29 mouse cellular contexts compared by ENCODE assay signal in the genomic region with DNA sequence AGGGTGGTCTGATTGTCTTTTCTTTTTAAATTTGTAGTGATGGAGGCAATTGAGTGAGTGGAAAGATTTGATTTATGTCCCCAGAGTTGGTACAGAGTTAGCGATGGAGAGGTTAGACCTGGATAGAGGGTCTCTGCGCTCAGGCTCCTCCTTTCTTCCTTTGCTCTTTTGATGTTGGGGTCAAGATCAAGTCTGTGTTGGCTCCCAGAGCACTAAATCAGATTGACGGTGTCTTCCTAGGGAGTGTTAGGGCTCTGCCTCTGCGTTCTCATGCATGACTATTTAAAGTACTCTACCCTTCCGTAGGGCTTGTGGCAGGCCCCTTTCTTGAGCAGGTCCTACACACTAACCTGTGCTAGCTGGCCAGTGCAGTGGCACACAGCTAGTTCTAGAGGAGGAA. TPM values are rescaled to one million over a fixed set of nuclear protein-coding genes. Genes with fewer than 3 reads are reported as not detected.
A peak's percentile ranks its signal among the peaks of the same experiment; 100 is the strongest.
DNase-seq lines count a peak whose midpoint lies in the region; ATAC-seq lines count a peak whose summit lies in the region.
"Had no signal": no experiment of that assay in that cellular context is flagged by ENCODE, and none has a peak within 500 bp of the region (broad histone marks: within the 10 kb centered on the region; RNA-seq: fewer than 3 reads in every experiment).

No protein-coding gene starts in this region.

- H3K4me3 ChIP-seq in kidney, embryonic 16.5 days (ENCODE audit: low read length): no peak overlapping the region
- H3K4me3 ChIP-seq: embryonic facial prominence, embryonic 10.5 days; embryonic facial prominence, embryonic 13.5 days; erythroblast, embryonic 14.5 days; forebrain, embryonic 12.5 days; forebrain, embryonic 15.5 days; heart, adult 2 months; heart, embryonic 10.5 days; heart, embryonic 13.5 days; hindbrain, embryonic 12.5 days; hindbrain, embryonic 15.5 days had no signal

- H3K9me3 ChIP-seq in kidney, embryonic 16.5 days (ENCODE audit: low read length): no peaks in the 10 kb centered on the region
- H3K9me3 ChIP-seq: embryonic facial prominence, embryonic 10.5 days; embryonic facial prominence, embryonic 13.5 days; forebrain, embryonic 12.5 days; forebrain, embryonic 15.5 days; G1E; heart, embryonic 10.5 days; heart, embryonic 13.5 days; hindbrain, embryonic 12.5 days; hindbrain, embryonic 15.5 days had no signal

- H3K36me3 ChIP-seq in kidney, embryonic 16.5 days (ENCODE audit: insufficient read depth, low read length): no peaks in the 10 kb centered on the region
- H3K36me3 ChIP-seq: embryonic facial prominence, embryonic 10.5 days; embryonic facial prominence, embryonic 13.5 days; forebrain, embryonic 12.5 days; forebrain, embryonic 15.5 days; heart, embryonic 10.5 days; heart, embryonic 13.5 days; hindbrain, embryonic 12.5 days; hindbrain, embryonic 15.5 days had no signal

- DNase-seq in heart, adult 11 months: peak; percentile 72
- DNase-seq in heart, postnatal 14 days: no peak
- DNase-seq in kidney, adult 9 months: peak; percentile 16
- DNase-seq in kidney, postnatal 36 days: no peak
- DNase-seq in kidney, postnatal 14 days: no peak
- DNase-seq in lung, adult 18-20 months: no peak
- DNase-seq: adrenal gland, adult 8-10 months; adrenal gland, postnatal 25 days; B cell, adult 2 months; cerebellum, adult 11-12 months; cerebellum, adult 8-10 months; cerebellum, postnatal 10 days; cerebellum, postnatal 36 days; embryo, embryonic 11 days; gastrocnemius, postnatal 25 days; heart, adult 2 months had no signal

- peaks cover 58% of the 10 kb centered on the region for H3K4me1 ChIP-seq in kidney, embryonic 16.5 days (ENCODE audit: insufficient read depth, low read length)
- H3K4me1 ChIP-seq: forebrain, embryonic 15.5 days; hindbrain, embryonic 12.5 days had no signal

- no peak overlapping the region for H3K9ac ChIP-seq in kidney, embryonic 16.5 days (replicated peaks; ENCODE audit: low read length)
- H3K9ac ChIP-seq: embryonic facial prominence, embryonic 13.5 days; forebrain, embryonic 12.5 days; forebrain, embryonic 15.5 days; heart, embryonic 13.5 days; hindbrain, embryonic 12.5 days; hindbrain, embryonic 15.5 days had no signal

- intact Hi-C loops in heart, postnatal 14 days (cut with DNase I): no loop called here

- H3K27me3 ChIP-seq in kidney, embryonic 16.5 days (ENCODE audit: insufficient read depth, low read length): no peaks in the 10 kb centered on the region
- H3K27me3 ChIP-seq: CH12.LX; embryonic facial prominence, embryonic 13.5 days; forebrain, embryonic 12.5 days; forebrain, embryonic 15.5 days; heart, embryonic 13.5 days; hindbrain, embryonic 12.5 days; hindbrain, embryonic 15.5 days; Patski had no signal

- H3K27ac ChIP-seq in kidney, embryonic 16.5 days (ENCODE audit: low read length): no peak overlapping the region
- H3K27ac ChIP-seq: embryonic facial prominence, embryonic 10.5 days; embryonic facial prominence, embryonic 13.5 days; forebrain, embryonic 12.5 days; forebrain, embryonic 15.5 days; heart, adult 2 months; heart, embryonic 10.5 days; heart, embryonic 13.5 days; hindbrain, embryonic 12.5 days; hindbrain, embryonic 15.5 days had no signal

- no peak overlapping the region for H3K4me2 ChIP-seq in kidney, embryonic 16.5 days (replicated peaks; ENCODE audit: low read depth, low read length)
- H3K4me2 ChIP-seq: embryonic facial prominence, embryonic 13.5 days; forebrain, embryonic 12.5 days; forebrain, embryonic 15.5 days; heart, embryonic 13.5 days; hindbrain, embryonic 12.5 days; hindbrain, embryonic 15.5 days had no signal

- 16% methylated on average over 5 of the region's 5 CpGs for WGBS in kidney, embryonic 16.5 days

- peak; percentile 73; the same call in 1 of the 2 replicates for ATAC-seq in kidney, embryonic 16.5 days (ENCODE audit: low FRiP score, low TSS enrichment)
- ATAC-seq: forebrain, embryonic 15.5 days; Patski had no signal

RNA-seq across cellular contexts. Expression of a gene that starts 28.9 kb away (rescaled TPM):
- total RNA-seq in heart, postnatal 14 days (2021): 10 to 100 TPM; 31.5 to 33.3 TPM
- 31.9 and 34.0 TPM in 2 replicates for polyA plus RNA-seq in kidney, embryonic 16.5 days (2015; fragmentation: Nextera tagmentation; extraction: Ambion mirVana)

Comparison
In these comparisons a context has a peak if more than half of its experiments do, and no peak if none do; other contexts are left out.
1. DNase-seq: peak in heart, adult 11 months (single experiment) and kidney, adult 9 months (single experiment); none in heart, postnatal 14 days (0 of 2), kidney, postnatal 36 days (0 of 2), kidney, postnatal 14 days (single experiment) and lung, adult 18-20 months (0 of 2).